Mouse (Mus musculus) midbrain, embryonic 13.5 days (tissue): ENCODE measurements at regions not wholly inside any gene's neighbourhood (a gene's known extent, or its start where the extent isn't known, plus 50 kb on each side); places are given as distances from the start of the nearest gene placed in this dataset.
A peak's percentile ranks its signal among the peaks of the same experiment; 100 is the strongest.
"Not testable (repeated sequence)": the region's sequence is repeated elsewhere in the genome, so short reads cannot be mapped to it uniquely, and the experiment has no call there.

Source experiments
- ATAC-seq: fragments of 200-750 bp; cut with Nextera tagmentation; 2 replicates; pipeline ENCODE4 v1.8.0; 2017; ENCODE audit warnings: mild to moderate bottlenecking, moderate TSS enrichment, moderate library complexity
- H3K27ac ChIP-seq: fragments of 300-500 bp; sonication (generic); 2 replicates; pipeline ENCODE4 v1.5.1; 2015; ENCODE audit warnings: inconsistent platforms, mild to moderate bottlenecking, moderate library complexity
- H3K27me3 ChIP-seq: fragments of 300-500 bp; sonication (generic); 2 replicates; pipeline ENCODE4 v1.6.1; 2015; ENCODE audit warnings: mild to moderate bottlenecking, inconsistent platforms
- H3K36me3 ChIP-seq: fragments of 300-500 bp; sonication (generic); 2 replicates; pipeline ENCODE4 v1.6.1; 2015; ENCODE audit warnings: mild to moderate bottlenecking, inconsistent platforms
- H3K4me1 ChIP-seq: fragments of 300-500 bp; sonication (generic); replicated peaks from 2 replicates; pipeline ENCODE4 v1.6.1; 2015; ENCODE audit warnings: inconsistent platforms
- H3K4me2 ChIP-seq: fragments of 300-500 bp; sonication (generic); replicated peaks from 2 replicates; pipeline ENCODE4 v1.6.1; 2015; ENCODE audit warnings: moderate library complexity, mild to moderate bottlenecking, inconsistent platforms
- H3K4me3 ChIP-seq: fragments of 300-500 bp; sonication (generic); replicated peaks from 2 replicates; pipeline ENCODE4 v1.5.1; 2015; ENCODE audit warnings: mild to moderate bottlenecking, inconsistent platforms
- H3K9ac ChIP-seq: fragments of 300-500 bp; sonication (generic); replicated peaks from 2 replicates; pipeline ENCODE4 v1.6.1; 2015; ENCODE audit warnings: mild to moderate bottlenecking, inconsistent platforms
- H3K9me3 ChIP-seq: fragments of 300-500 bp; sonication (generic); 2 replicates; pipeline ENCODE4 v1.6.1; 2016; ENCODE audit warnings: mild to moderate bottlenecking, inconsistent platforms
- WGBS: fragments of 180-500 bp; shearing (Covaris S2); methylation state at CpG from one replicate; pipeline ENCODE4 v1.1.7; 2015; 5-methylcytosine and 5-hydroxymethylcytosine counted together

DNA sequence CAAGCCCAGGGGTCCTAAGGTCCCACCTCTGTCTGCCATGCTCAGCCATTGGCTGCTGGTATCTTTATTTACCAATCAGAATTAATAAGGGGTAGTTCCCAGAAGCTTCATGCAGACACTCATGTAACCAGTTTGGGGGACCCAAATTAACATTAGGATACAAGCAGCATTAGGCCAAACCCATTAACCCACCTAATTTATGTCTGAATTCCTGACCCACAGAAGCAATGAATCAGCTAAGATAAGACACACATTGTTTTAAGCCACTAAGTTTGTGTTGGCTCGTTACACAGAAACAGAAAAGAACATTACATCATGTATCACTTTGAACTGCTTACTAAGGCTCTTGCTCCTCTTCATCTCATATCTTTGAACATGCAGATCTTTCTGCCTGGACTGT, 461.0 kb downstream of the Lmo7 start:
- no peaks in the 10 kb centered on the region for H3K36me3 ChIP-seq
- WGBS, result 73% methylated on average over 1 of the region's 1 CpGs
- H3K27ac ChIP-seq, result no peak overlapping the region
- H3K4me3 ChIP-seq, result no peak overlapping the region
- H3K4me1 ChIP-seq, result no peaks in the 10 kb centered on the region
- no peak overlapping the region for H3K9ac ChIP-seq
- H3K4me2 ChIP-seq, result no peak overlapping the region
- H3K9me3 ChIP-seq, result no peaks in the 10 kb centered on the region
- no peak for ATAC-seq
- H3K27me3 ChIP-seq, result no peaks in the 10 kb centered on the region

DNA sequence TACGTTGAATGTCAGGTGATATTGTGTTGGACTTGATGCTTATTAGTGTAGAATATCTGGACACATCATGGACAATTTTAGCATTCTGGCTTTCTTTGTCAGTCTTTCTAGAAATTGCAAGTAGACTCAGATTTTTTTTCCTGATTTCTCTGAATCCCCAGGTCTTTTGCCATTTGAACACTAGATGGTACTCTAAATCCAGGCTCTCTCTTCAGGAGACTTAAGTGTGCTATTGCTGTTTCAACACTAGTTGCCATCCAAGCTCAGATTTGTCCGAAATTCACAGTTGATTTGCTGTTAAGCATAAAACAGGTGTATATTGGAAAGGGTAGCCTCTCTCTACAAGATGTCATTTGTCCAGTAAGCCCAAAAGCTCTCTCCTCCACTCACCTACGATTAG, 451.5 kb downstream of the Lmo7 start:
- Histone ChIP-seq H3K4me3 (no peak overlapping the region), H3K9ac (no peak overlapping the region), H3K4me2 (no peak overlapping the region), H3K27me3 (no peaks in the 10 kb centered on the region), H3K27ac (no peak overlapping the region), H3K36me3 (no peaks in the 10 kb centered on the region), H3K4me1 (no peaks in the 10 kb centered on the region), H3K9me3 (no peaks in the 10 kb centered on the region)
- no peak for ATAC-seq
- WGBS, result 91% methylated on average over 3 of the region's 3 CpGs

DNA sequence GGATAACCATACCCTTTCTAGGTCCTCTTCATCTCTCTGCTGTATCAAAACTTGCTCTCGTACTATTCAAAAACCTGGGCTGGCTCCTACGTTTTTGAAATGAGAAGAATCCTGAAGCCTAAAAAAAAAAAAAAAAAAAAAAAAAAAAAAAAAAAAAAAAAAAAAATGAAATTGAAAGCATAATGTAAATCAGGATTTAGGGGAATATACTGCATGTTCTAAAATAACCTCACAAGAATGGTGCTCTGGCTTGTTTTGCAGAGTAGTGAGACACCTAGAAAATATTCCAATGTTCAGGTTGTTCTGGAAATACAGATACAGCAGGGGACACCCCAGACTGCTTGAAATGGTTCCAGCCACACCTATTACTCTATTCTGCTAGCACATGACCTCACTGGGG, 442.0 kb downstream of the Lmo7 start:
- Histone ChIP-seq H3K27me3 (no peaks in the 10 kb centered on the region), H3K9me3 (no peaks in the 10 kb centered on the region), H3K36me3 (no peaks in the 10 kb centered on the region), H3K4me1 (no peaks in the 10 kb centered on the region), H3K4me2 (no peak overlapping the region), H3K9ac (no peak overlapping the region), H3K4me3 (no peak overlapping the region), H3K27ac (no peak overlapping the region)
- 85% methylated on average over 2 of the region's 2 CpGs for WGBS
- no peak for ATAC-seq

DNA sequence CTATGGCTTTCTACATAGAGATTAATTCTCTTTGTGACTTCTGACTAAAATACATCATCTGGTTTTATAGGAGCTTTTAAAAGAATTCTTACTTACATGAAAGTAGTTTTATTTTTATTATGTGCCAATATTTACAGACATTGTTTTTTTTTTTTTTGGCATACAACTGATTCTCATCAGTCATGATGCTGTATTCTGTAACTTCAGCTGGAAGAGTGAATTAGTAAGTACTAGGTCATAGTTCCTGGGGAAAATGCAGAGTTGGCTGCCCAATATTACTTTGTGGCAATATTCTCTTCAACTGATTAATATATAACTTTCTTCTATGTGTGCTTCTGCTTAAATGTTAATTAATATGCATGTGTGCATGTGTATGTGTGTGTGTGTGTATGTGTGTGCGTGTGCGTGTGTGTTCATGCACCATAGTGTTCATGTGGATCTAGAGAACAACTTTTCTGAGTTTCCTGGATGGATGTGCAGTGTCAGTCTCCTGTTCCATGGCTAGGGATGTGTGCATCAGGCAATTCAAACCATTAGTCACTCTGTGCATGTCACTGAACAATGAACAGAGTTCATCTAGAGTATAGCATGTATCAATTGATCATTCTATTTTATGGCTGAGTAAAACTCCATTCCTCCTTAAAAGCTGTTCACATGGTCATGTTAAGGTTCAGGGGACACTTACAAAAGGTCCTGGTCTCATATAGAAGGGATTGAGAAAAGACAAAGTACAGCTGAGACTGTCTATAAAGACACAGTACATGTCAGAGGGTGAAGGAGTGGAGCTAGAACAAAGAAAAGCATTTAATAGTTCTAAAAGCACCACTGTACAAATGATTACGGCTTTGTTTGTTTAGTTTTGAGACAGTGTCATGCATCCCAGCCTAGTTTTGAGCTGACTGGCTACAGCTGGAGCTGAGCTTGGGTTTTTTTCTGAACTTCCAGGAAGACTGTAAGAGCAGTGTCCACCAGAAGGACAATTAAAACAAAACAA, 431.8 kb downstream of the Lmo7 start:
- H3K27me3 ChIP-seq, result no peaks in the 10 kb centered on the region
- no peaks in the 10 kb centered on the region for H3K9me3 ChIP-seq
- no peak overlapping the region for H3K4me3 ChIP-seq
- H3K27ac ChIP-seq, result no peak overlapping the region
- WGBS, result 82% methylated on average over 3 of the region's 3 CpGs
- H3K4me2 ChIP-seq, result no peak overlapping the region
- ATAC-seq, result no peak
- H3K4me1 ChIP-seq, result no peaks in the 10 kb centered on the region
- no peak overlapping the region for H3K9ac ChIP-seq
- H3K36me3 ChIP-seq, result no peaks in the 10 kb centered on the region

DNA sequence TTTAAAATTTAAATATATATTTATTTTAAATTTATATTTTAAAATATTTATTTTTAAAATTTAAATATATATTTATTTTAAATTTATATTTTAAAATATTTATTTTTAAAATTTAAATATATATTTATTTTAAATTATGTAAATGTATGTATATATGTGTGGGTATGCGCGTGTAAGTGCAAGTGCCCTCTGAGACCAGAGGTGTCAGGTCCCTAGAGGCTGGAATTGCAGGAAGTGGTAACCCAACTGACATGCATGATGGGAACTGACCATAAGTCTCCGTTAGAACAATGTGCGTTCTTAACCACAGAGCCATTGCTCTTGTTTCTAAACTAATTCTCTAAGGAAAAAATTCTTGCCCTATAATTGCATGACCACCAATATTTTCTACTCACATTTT, 420.7 kb downstream of the Lmo7 start:
- H3K9ac ChIP-seq, H3K36me3 ChIP-seq, ATAC-seq, H3K27me3 ChIP-seq, H3K27ac ChIP-seq, H3K4me3 ChIP-seq, H3K4me2 ChIP-seq, H3K4me1 ChIP-seq, H3K9me3 ChIP-seq: not testable (repeated sequence)
- WGBS, result 98% methylated on average over 4 of the region's 4 CpGs

DNA sequence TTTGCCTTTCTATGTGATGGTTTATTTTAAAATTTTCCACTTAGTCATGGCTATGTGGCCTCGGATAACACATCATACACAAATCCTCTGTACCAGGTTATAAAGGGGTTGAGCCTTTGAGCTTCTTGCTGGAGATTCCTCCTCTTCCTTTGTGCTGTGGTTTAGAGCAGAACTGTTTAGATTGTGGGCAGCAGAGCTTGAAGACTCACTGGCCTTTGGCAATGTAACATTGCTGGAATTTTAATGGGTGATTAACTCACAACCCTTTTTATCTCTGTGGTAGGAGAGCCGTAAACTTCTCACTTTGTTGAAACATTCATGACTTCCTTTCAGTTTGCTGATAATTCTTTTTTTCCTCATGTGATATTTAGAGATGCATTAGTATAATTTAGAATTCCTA, 413.0 kb downstream of the Lmo7 start:
- H3K4me1 ChIP-seq, result no peaks in the 10 kb centered on the region
- H3K36me3 ChIP-seq, result no peaks in the 10 kb centered on the region
- H3K4me3 ChIP-seq, result no peak overlapping the region
- H3K4me2 ChIP-seq, result no peak overlapping the region
- 26% methylated on average over 2 of the region's 2 CpGs for WGBS
- no peak overlapping the region for H3K27ac ChIP-seq
- H3K27me3 ChIP-seq, result no peaks in the 10 kb centered on the region
- ATAC-seq, result no peak
- H3K9ac ChIP-seq, result no peak overlapping the region
- H3K9me3 ChIP-seq, result no peaks in the 10 kb centered on the region

DNA sequence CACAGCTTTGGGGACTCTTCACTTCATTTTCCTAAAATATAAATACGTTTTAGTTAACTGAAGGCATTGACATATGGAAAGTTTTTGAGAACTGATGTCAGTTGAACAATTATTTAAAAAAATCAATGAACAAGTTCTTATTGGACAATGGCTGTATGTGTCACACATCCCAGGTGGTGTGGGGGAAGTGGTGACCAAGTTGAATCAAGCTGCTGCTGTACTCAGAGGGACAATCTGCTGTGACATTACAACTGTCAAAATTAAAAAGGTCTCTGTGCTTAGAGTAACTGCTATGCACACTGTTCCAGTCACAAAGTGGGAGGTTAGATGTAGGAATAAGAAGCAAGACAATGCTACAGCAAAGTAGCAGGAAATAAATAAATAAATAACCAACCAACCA, 409.2 kb downstream of the Lmo7 start:
- Histone ChIP-seq H3K4me2 (no peak overlapping the region), H3K4me3 (no peak overlapping the region), H3K27ac (no peak overlapping the region), H3K4me1 (no peaks in the 10 kb centered on the region), H3K9ac (no peak overlapping the region), H3K36me3 (no peaks in the 10 kb centered on the region), H3K9me3 (no peaks in the 10 kb centered on the region), H3K27me3 (no peaks in the 10 kb centered on the region)
- 93% methylated on average over 1 of the region's 1 CpGs for WGBS
- ATAC-seq, result no peak

DNA sequence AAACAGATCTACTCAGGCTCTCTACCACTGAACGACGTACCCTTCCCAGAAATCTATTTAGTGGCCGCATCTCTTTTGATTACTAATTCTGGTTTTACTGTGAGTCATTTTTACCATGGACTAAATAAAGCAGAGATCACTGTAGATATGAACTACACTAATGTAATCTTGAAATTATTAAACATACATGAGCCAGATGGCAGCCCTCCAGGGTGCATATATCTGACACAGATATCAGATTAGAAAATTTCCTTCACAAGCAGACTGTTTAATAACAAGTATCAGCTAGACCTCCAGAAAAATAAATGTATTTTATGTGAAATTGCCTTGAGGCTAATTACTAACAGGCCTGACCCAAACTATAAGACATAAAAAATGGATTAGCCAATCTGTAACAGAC, 388.4 kb downstream of the Lmo7 start:
- 69% methylated on average over 3 of the region's 3 CpGs for WGBS
- Histone ChIP-seq H3K27me3 (no peaks in the 10 kb centered on the region), H3K9me3 (no peaks in the 10 kb centered on the region), H3K36me3 (no peaks in the 10 kb centered on the region), H3K9ac (no peak overlapping the region), H3K4me2 (no peak overlapping the region), H3K27ac (no peak overlapping the region), H3K4me3 (no peak overlapping the region), H3K4me1 (no peaks in the 10 kb centered on the region)
- ATAC-seq, result no peak

DNA sequence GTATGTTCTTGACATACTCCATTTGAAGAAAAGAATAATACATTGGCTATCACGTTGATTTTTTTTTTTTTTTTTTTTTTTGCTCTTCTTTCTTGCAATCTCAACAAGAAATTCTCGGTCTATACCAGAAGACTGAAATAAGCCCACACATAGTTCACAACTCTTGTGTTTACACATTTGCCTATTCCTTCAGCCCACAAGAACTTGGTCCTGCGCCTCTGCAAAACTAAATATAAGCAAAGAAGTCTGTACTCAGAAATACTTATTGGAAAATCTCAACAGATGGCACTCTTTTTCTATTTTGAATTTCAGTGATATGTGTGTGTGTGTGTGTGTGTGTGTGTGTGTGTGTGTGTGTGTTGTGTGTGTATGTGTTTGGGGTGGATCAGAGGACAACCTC, 376.4 kb downstream of the Lmo7 start:
- Histone ChIP-seq H3K27ac (no peak overlapping the region), H3K9ac (no peak overlapping the region), H3K4me3 (no peak overlapping the region), H3K4me1 (no peaks in the 10 kb centered on the region), H3K9me3 (no peaks in the 10 kb centered on the region), H3K4me2 (no peak overlapping the region), H3K27me3 (no peaks in the 10 kb centered on the region), H3K36me3 (no peaks in the 10 kb centered on the region)
- 81% methylated on average over 3 of the region's 3 CpGs for WGBS
- ATAC-seq, result no peak

DNA sequence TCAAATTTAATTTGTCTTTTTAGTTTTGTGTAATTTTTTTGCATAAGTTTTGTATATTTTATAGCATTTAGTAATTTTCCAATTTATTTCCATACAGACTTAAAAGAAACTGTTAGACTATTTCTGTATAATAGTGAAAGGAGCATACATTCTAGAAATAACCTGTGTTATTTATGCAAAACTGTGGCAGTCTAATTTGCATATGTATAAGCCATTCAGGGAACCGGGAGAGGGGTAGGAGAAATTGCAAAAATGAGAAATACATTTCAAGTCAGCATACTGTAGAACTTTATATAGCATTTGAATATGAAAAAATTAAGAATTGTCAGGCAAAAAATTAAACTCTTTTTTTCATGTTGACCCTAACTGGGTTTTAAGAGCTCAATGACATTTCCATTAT, 364.3 kb downstream of the Lmo7 start:
- no peak for ATAC-seq

DNA sequence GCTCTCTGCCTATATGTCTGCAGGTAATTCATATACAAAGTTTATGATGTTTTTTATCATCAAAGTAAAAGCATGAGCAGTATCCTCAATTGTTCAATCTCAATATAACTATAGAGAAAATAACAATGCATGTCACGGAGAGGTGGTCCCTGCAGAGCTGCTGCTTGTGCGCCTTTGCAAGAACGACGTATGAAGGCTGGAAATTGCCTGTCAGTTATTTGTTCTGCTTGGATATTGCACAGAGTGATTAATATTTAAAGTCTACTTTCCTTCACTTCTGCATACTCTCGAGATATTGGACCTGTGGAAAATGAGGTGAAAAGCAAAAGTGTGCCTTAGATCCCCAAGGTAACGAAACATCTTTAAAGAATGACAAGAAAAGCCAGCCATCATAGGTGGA, 362.8 kb downstream of the Lmo7 start:
- Histone ChIP-seq H3K36me3 (no peaks in the 10 kb centered on the region), H3K27me3 (no peaks in the 10 kb centered on the region), H3K9ac (no peak overlapping the region), H3K4me2 (no peak overlapping the region), H3K27ac (peak overlapping the region; percentile 37; the same call in 1 of the 2 replicates), H3K4me1 (peaks cover 5% of the 10 kb centered on the region; the same call in 1 of the 2 replicates), H3K9me3 (no peaks in the 10 kb centered on the region), H3K4me3 (no peak overlapping the region)
- ATAC-seq, result no peak
- 48% methylated on average over 6 of the region's 6 CpGs for WGBS

More for the DNA sequence above, 364.3 kb downstream of the Lmo7 start:
- Histone ChIP-seq H3K27me3 (no peaks in the 10 kb centered on the region), H3K9ac (no peak overlapping the region), H3K4me1 (peaks cover 5% of the 10 kb centered on the region; the same call in 1 of the 2 replicates), H3K27ac (no peak overlapping the region), H3K9me3 (no peaks in the 10 kb centered on the region), H3K36me3 (no peaks in the 10 kb centered on the region), H3K4me2 (no peak overlapping the region), H3K4me3 (no peak overlapping the region)
- WGBS, result 33% methylated on average over 1 of the region's 1 CpGs

DNA sequence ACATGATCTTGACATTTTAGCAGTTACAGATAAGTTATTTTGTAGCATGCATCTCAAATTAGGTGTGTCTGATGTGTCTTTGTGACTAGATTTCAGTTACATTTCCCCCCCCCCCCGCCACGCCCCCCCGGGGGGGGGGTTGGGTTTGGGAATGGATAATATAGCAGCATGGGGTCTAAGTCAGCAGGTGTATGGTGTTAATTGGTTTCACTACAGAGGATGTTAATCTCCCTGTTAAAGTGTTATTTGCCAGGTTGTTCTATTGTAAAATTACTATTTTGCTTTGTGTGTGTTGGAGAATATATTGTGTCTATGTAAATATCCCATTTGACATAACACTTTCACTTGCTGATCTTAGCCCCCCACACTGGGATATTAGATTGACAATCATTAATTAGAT, 319.2 kb downstream of the Lmo7 start:
- 7% methylated on average over 3 of the region's 3 CpGs for WGBS
- Histone ChIP-seq H3K36me3 (no peaks in the 10 kb centered on the region), H3K4me3 (no peak overlapping the region), H3K27me3 (no peaks in the 10 kb centered on the region), H3K4me1 (no peaks in the 10 kb centered on the region), H3K9ac (no peak overlapping the region), H3K27ac (no peak overlapping the region), H3K4me2 (no peak overlapping the region), H3K9me3 (no peaks in the 10 kb centered on the region)
- ATAC-seq, result no peak

DNA sequence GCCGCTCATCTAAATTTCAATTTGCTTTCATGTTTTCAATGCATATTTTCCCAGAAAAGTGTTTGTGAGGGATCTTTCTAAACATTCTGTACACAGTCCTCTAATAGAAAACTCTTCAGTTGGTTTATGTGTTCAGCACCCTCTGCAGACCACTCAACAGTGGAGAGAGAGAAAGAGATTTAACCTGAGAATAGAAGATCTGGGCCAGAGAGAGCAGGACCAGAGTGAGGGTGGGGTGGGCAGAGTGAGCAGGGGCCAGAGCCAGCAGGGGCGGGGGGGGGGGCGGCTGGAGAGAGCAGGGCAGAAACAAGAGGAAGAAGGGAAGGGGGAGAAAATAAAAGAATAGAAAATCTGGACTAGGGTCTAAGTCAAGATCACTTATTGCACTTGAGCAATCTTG, 318.7 kb downstream of the Lmo7 start:
- ATAC-seq, result 0 out of 2 replicates have a peak, but pooled peaks have one; percentile 20

More for the DNA sequence above, 318.7 kb downstream of the Lmo7 start:
- H3K9me3 ChIP-seq, result no peaks in the 10 kb centered on the region
- H3K36me3 ChIP-seq, result no peaks in the 10 kb centered on the region
- no peak overlapping the region for H3K4me3 ChIP-seq
- H3K4me1 ChIP-seq, result no peaks in the 10 kb centered on the region
- H3K9ac ChIP-seq, result no peak overlapping the region
- no peaks in the 10 kb centered on the region for H3K27me3 ChIP-seq
- WGBS, result 91% methylated on average over 1 of the region's 3 CpGs
- no peak overlapping the region for H3K27ac ChIP-seq
- no peak overlapping the region for H3K4me2 ChIP-seq
